Mouse (Mus musculus) left cerebral cortex, adult 2 months (tissue): ENCODE measurements at regions not wholly inside any gene's neighbourhood (a gene's known extent, or its start where the extent isn't known, plus 50 kb on each side); places are given as distances from the start of the nearest gene placed in this dataset.

Experiments used
- DNase-seq, 2 experiments: peaks; one replicate each; pipeline ENCODE4 v3.0.0; 2021 to 2022; ENCODE audit warnings: low spot score in 2 of 2, mixed read lengths in 1 of 2; ENCODE audit errors: extremely low spot score in 1 of 2
- H3K27ac ChIP-seq: fragments of 200-600 bp; 2 replicates; pipeline ENCODE4 v1.8.1; 2022
- H3K4me3 ChIP-seq: fragments of 200-600 bp; 2 replicates; pipeline ENCODE4 v1.8.1; 2022
- CTCF ChIP-seq: fragments of 200-600 bp; IDR thresholded peaks from 2 replicates; pipeline ENCODE4 v1.8.1; 2022; ENCODE audit warnings: antibody characterized with exemption, mild to moderate bottlenecking, moderate library complexity
- intact Hi-C: fragments of 180-260 bp; cut with DNase I; formaldehyde crosslinking; loops from one replicate; pipeline ENCODE4 v1.15.1; 2025

DNA sequence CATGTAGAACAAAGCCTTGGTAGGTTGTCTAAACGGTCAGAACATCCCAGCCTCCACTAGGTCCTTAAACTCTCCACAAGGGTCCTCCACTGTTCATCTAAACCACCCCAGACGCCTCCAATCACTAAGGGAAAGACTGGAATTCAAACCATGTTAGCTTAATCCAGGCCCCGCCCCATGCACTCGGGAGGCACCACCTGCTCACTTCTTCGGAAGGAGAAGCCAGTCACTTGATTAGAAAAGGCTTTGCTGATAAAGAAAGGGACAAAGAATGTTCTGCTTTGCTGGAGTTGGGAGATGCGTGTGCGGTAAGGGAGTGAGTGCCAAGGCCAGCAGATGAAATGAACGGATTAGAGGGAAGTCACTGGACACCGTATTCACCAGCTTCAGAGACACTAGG, 54.5 kb upstream of the Armc2 start:
- no peak for TF ChIP-seq CTCF
- Histone ChIP-seq H3K27ac (no peak overlapping the region), H3K4me3 (no peak overlapping the region)
- DNase-seq, result no peak
- intact Hi-C loops, result no loop called here

DNA sequence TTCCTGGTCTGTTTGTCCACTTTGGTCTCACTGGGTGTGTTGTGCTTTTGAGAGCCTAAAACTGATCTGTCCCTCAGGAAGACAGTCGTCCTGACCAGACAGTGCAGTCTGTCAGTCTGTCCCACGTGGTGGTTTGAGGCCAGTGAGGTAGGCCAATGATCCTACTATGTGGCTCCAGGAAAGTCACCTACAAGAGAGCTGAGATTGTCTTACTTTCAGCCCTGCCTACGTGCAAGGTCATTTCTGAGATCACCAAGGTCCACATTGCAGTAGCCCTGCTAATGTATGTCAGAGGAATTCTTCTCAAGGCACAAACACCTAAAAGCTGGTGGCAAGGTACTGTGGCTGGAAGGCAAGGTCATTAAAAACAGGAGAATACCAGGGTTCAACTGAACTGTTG, 53.9 kb upstream of the Armc2 start:
- intact Hi-C loops, result no loop called here
- no peak overlapping the region for H3K4me3 ChIP-seq
- TF ChIP-seq CTCF, result no peak
- H3K27ac ChIP-seq, result no peak overlapping the region
- no peak for DNase-seq

- DNase-seq, result no peak
- Histone ChIP-seq H3K27ac (no peak overlapping the region), H3K4me3 (no peak overlapping the region)
- TF ChIP-seq CTCF, result no peak
- intact Hi-C loops, result no loop called here
Observed at GRCm38 (mm10) chr10:42071404-42072024, 53.3 kb upstream of the Armc2 start.

DNA sequence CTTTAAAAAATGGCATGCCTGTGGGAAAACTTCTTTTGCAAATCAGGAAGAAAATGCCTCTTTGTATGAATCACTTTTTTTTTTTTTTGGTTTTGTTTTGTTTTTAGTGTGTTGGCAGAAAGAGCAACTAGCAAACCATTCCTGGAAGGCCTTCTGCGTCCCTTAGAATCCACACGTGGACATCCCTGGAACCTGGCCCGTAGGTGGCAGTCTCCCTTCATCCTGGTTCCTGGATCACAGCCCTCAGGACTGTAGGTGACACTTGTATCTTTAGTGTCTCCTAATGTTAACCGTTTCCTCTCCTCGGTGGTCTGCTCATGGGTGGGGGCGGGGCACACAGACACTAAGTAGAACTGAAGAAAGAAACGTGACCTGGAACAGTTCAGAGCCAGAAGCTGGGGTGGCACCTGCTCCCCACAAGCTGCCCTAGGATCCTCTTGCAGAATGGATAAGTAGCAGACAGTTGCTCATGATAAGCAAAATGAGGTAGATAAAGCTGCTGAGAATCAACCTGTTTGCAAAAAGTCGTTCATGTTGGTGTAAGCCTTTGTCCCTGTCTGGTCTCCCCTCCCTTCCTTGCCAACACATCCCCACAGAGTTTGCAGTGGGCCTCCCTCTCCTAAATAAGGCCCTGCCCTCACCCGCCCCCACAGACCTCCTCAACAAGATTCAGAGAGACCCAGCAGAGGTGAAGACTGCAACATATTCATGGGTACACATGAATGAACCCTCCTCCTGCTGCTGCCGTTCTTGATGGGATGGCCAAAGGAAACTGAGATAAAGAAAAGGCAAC, 52.6 kb upstream of the Armc2 start:
- no peak overlapping the region for H3K27ac ChIP-seq
- no peak overlapping the region for H3K4me3 ChIP-seq
- no peak for DNase-seq
- peak; percentile 45 for TF ChIP-seq CTCF
- intact Hi-C loops, result no loop called here

DNA sequence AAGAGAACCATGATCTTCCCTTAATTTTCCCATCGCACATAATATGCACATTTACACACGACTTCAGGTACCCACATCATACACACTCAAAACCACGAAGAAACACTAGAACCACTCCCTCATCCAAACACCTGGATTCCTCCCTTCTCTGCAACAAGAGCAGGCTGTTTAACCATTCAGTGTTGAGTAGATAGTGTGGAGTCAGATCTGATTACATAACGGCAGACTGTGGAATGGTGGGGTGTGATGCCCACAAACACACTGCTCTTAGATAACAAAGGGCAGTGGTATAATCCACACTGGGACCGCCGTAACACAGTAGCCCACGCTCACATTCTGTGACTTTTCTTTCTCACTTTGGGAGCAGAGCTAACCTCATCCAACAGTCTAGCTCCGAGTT, 51.5 kb upstream of the Armc2 start:
- no peak for TF ChIP-seq CTCF
- intact Hi-C loops, result no loop called here
- DNase-seq, result no peak

GRCm38 (mm10) chr10:42068497-42068896, 50.3 kb upstream of the Armc2 start:
- Histone ChIP-seq H3K4me3 (no peak overlapping the region), H3K27ac (no peak overlapping the region)
- DNase-seq, result no peak
- intact Hi-C loops, result no loop called here
- TF ChIP-seq CTCF, result no peak

More for the DNA sequence above, 51.5 kb upstream of the Armc2 start:
- no peak overlapping the region for H3K27ac ChIP-seq
- no peak overlapping the region for H3K4me3 ChIP-seq
